Mouse (Mus musculus): ENCODE measurements around the gene Mpz.
"Not testable (repeated sequence)": the region's sequence is repeated elsewhere in the genome, so short reads cannot be mapped to it uniquely, and the experiment has no call there.

GRCm38 (mm10) chr1:171137486-171138155 lies 12.9 kb upstream of the Mpz start:
- not testable (repeated sequence) for TF ChIP-seq POLR2A (IDR thresholded peaks at IDR 0.05; ENCODE audit: low read depth, low read length); CTCF (conservative IDR thresholded peaks at IDR 0.05; ENCODE audit: insufficient read depth, insufficient read length, low read depth, low read length)

All from kidney, adult 2 months (tissue).